In the genomic region with DNA sequence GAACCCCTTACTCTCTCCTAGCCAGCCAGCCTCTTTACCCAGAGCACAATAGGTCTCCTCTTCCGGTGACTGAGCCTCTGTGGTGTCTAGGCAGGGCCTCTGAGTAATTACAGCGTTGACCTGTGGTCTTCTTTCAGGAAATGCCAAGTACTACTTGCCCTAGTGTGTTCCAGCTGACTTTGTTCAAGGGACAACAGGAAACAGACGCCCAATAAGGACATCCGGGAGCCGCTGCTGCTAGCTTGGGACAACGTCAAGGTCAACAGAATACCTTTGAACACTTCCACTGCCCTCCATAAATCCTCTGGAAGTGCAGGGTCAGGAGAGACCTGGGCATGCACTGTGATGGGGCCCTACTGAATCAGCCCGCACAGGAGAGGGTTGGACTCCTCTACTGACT, we compare ENCODE assay signal across 12 mouse cellular contexts. TPM values are rescaled to one million over a fixed set of nuclear protein-coding genes. Genes with fewer than 3 reads are reported as not detected.
A peak's percentile ranks its signal among the peaks of the same experiment; 100 is the strongest.
DNase-seq lines count a peak whose midpoint lies in the region; ATAC-seq lines count a peak whose summit lies in the region.
"Had no signal": no experiment of that assay in that cellular context is flagged by ENCODE, and none has a peak within 500 bp of the region (broad histone marks: within the 10 kb centered on the region; RNA-seq: fewer than 3 reads in every experiment).

No protein-coding gene starts in this region.

- no peaks in the 10 kb centered on the region for H3K27me3 ChIP-seq in midbrain, embryonic 13.5 days
- H3K27me3 ChIP-seq in midbrain, embryonic 11.5 days (ENCODE audit: control insufficient read depth, insufficient read depth, low read length): no peaks in the 10 kb centered on the region
- H3K27me3 ChIP-seq in intestine, embryonic 16.5 days (replicated peaks; ENCODE audit: control insufficient read depth, insufficient read depth, low read length): no peaks in the 10 kb centered on the region
- H3K27me3 ChIP-seq: megakaryocyte, embryonic 14.5 days; neural tube, embryonic 12.5 days had no signal

- H3K4me1 ChIP-seq in midbrain, embryonic 13.5 days (replicated peaks): no peaks in the 10 kb centered on the region
- no peaks in the 10 kb centered on the region for H3K4me1 ChIP-seq in midbrain, embryonic 11.5 days (ENCODE audit: control insufficient read depth, insufficient read depth, low read length)
- no peaks in the 10 kb centered on the region for H3K4me1 ChIP-seq in intestine, embryonic 16.5 days (ENCODE audit: control insufficient read depth, insufficient read depth, low read length)
- H3K4me1 ChIP-seq: neural tube, embryonic 12.5 days had no signal

- no peaks in the 10 kb centered on the region for H3K9me3 ChIP-seq in midbrain, embryonic 13.5 days
- H3K9me3 ChIP-seq in midbrain, embryonic 11.5 days (ENCODE audit: control insufficient read depth, low read length): no peaks in the 10 kb centered on the region
- no peaks in the 10 kb centered on the region for H3K9me3 ChIP-seq in intestine, embryonic 16.5 days (ENCODE audit: control insufficient read depth, low read length)
- H3K9me3 ChIP-seq: neural tube, embryonic 12.5 days had no signal

- 0 out of 2 replicates have a peak, but pooled peaks have one; percentile 43 for ATAC-seq in midbrain, embryonic 13.5 days
- ATAC-seq in midbrain, embryonic 11.5 days (ENCODE audit: low FRiP score): no peak
- ATAC-seq in intestine, embryonic 16.5 days: no peak
- ATAC-seq: inflammation-experienced regulatory T-cells, adult 6 months had no signal

- no peak for DNase-seq in midbrain, embryonic 11.5 days (ENCODE audit: low spot score, missing footprints)
- DNase-seq in embryo, embryonic 10.5 days (ENCODE audit: low spot score): peak; percentile 21
- DNase-seq in kidney, postnatal 14 days: peak; percentile 73
- no peak for DNase-seq in frontal cortex, adult 2 months (ENCODE audit: extremely low spot score in 1 of 2, low spot score in 1 of 2)
- no peak for DNase-seq in ovary, postnatal 10 days (ENCODE audit: low spot score)
- DNase-seq: cerebellum, postnatal 10 days had no signal

- H3K36me3 ChIP-seq in midbrain, embryonic 13.5 days: no peaks in the 10 kb centered on the region
- no peaks in the 10 kb centered on the region for H3K36me3 ChIP-seq in midbrain, embryonic 11.5 days (ENCODE audit: control insufficient read depth, insufficient read depth, low read length)
- H3K36me3 ChIP-seq in intestine, embryonic 16.5 days (ENCODE audit: control insufficient read depth, insufficient read depth, low read length): no peaks in the 10 kb centered on the region
- H3K36me3 ChIP-seq: neural tube, embryonic 12.5 days had no signal

- no peak overlapping the region for H3K4me3 ChIP-seq in midbrain, embryonic 13.5 days (replicated peaks)
- no peak overlapping the region for H3K4me3 ChIP-seq in midbrain, embryonic 11.5 days (ENCODE audit: low read depth, low read length)
- no peak overlapping the region for H3K4me3 ChIP-seq in intestine, embryonic 16.5 days (ENCODE audit: low read length)
- H3K4me3 ChIP-seq: megakaryocyte, embryonic 14.5 days; neural tube, embryonic 12.5 days had no signal

- H3K4me2 ChIP-seq in midbrain, embryonic 13.5 days (replicated peaks): no peak overlapping the region
- no peak overlapping the region for H3K4me2 ChIP-seq in midbrain, embryonic 11.5 days
- no peak overlapping the region for H3K4me2 ChIP-seq in intestine, embryonic 16.5 days (ENCODE audit: low read depth, low read length)
- H3K4me2 ChIP-seq: neural tube, embryonic 12.5 days had no signal

- 78% methylated on average over 7 of the region's 7 CpGs for WGBS in midbrain, embryonic 13.5 days
- WGBS in midbrain, embryonic 11.5 days: 74% methylated on average over 7 of the region's 7 CpGs
- 47% methylated on average over 7 of the region's 7 CpGs for WGBS in intestine, embryonic 16.5 days

- H3K27ac ChIP-seq in midbrain, embryonic 13.5 days: no peak overlapping the region
- no peak overlapping the region for H3K27ac ChIP-seq in midbrain, embryonic 11.5 days (ENCODE audit: low read depth, low read length)
- H3K27ac ChIP-seq in intestine, embryonic 16.5 days (ENCODE audit: low read length): no peak overlapping the region
- H3K27ac ChIP-seq: neural tube, embryonic 12.5 days had no signal

- no peak overlapping the region for H3K9ac ChIP-seq in midbrain, embryonic 13.5 days (replicated peaks)
- no peak overlapping the region for H3K9ac ChIP-seq in midbrain, embryonic 11.5 days (ENCODE audit: low read length)
- H3K9ac ChIP-seq in intestine, embryonic 16.5 days (ENCODE audit: low read depth, low read length): no peak overlapping the region
- H3K9ac ChIP-seq: neural tube, embryonic 12.5 days had no signal

RNA-seq across cellular contexts. Expression of a gene that starts 21.2 kb away (rescaled TPM):
- polyA plus RNA-seq in midbrain, embryonic 13.5 days (2015; fragmentation: Nextera tagmentation; extraction: Ambion mirVana): not detected in 2 replicates
- polyA plus RNA-seq in midbrain, embryonic 11.5 days (2014; fragmentation: Nextera tagmentation; extraction: Ambion mirVana): not detected in 2 replicates
- 0.02 and 0.04 TPM in 2 replicates for polyA plus RNA-seq in frontal cortex, adult 2 months (2012; rRNA removed)
- not detected in 2 replicates for polyA plus RNA-seq in intestine, embryonic 16.5 days (2015; fragmentation: Nextera tagmentation; extraction: Ambion mirVana)
- polyA plus RNA-seq: gonadal fat pad, adult 2 months; inflammation-experienced regulatory T-cells, adult 6 months; neural tube, embryonic 12.5 days had no signal

RNA-seq across cellular contexts. Expression of a gene that starts 35.8 kb away (rescaled TPM):
- 72.8 and 84.5 TPM in 2 replicates for polyA plus RNA-seq in midbrain, embryonic 13.5 days (2015; fragmentation: Nextera tagmentation; extraction: Ambion mirVana)
- polyA plus RNA-seq in midbrain, embryonic 11.5 days (2014; fragmentation: Nextera tagmentation; extraction: Ambion mirVana): 49.8 and 58.3 TPM in 2 replicates
- 1,576 and 1,727 TPM in 2 replicates for polyA plus RNA-seq in frontal cortex, adult 2 months (2012; rRNA removed)
- 191 and 194 TPM in 2 replicates for polyA plus RNA-seq in intestine, embryonic 16.5 days (2015; fragmentation: Nextera tagmentation; extraction: Ambion mirVana)
- polyA plus RNA-seq: inflammation-experienced regulatory T-cells, adult 6 months had no signal

RNA-seq across cellular contexts. Expression of a gene that starts 53.1 kb away (rescaled TPM):
- 0.59 and 0.89 TPM in 2 replicates for polyA plus RNA-seq in midbrain, embryonic 13.5 days (2015; fragmentation: Nextera tagmentation; extraction: Ambion mirVana)
- 0.93 and 1.4 TPM in 2 replicates for polyA plus RNA-seq in midbrain, embryonic 11.5 days (2014; fragmentation: Nextera tagmentation; extraction: Ambion mirVana)
- 4.1 and 4.3 TPM in 2 replicates for polyA plus RNA-seq in frontal cortex, adult 2 months (2012; rRNA removed)
- polyA plus RNA-seq in intestine, embryonic 16.5 days (2015; fragmentation: Nextera tagmentation; extraction: Ambion mirVana): 0.66 and 0.77 TPM in 2 replicates
- polyA plus RNA-seq: gonadal fat pad, adult 2 months; inflammation-experienced regulatory T-cells, adult 6 months had no signal

Comparison
In these comparisons a context has a peak if more than half of its experiments do, and no peak if none do; other contexts are left out.
1. DNase-seq: peak in embryo, embryonic 10.5 days (single experiment) and kidney, postnatal 14 days (single experiment); none in midbrain, embryonic 11.5 days (single experiment), frontal cortex, adult 2 months (0 of 2) and ovary, postnatal 10 days (single experiment).